Mouse (Mus musculus) small intestine, adult 2 months (tissue): ENCODE results near the gene Dok5.

Experiments used
- CTCF ChIP-seq: fragments of 200-500 bp; IDR thresholded peaks from 2 replicates; pipeline ENCODE4 v1.5.1; 2012; ENCODE audit warnings: low read depth, mild to moderate bottlenecking, control low read depth, inconsistent platforms, low read length, moderate library complexity, mixed read lengths; ENCODE audit not compliant: insufficient replicate concordance, insufficient read length; ENCODE audit errors: extremely low read depth
- POLR2A ChIP-seq: fragments of 200-500 bp; IDR thresholded peaks from 2 replicates; pipeline ENCODE4 v1.6.1; 2012; ENCODE audit warnings: low read depth, mild to moderate bottlenecking, control low read depth, inconsistent platforms, low read length, moderate library complexity

GRCm38 (mm10) chr2:170922260-170922659 lies 190.7 kb downstream of the Dok5 start:
- TF ChIP-seq POLR2A, result no peak
- TF ChIP-seq CTCF, result no peak
